Mouse (Mus musculus): ENCODE data around the gene Slc22a5. TPM values are rescaled to one million over a fixed set of nuclear protein-coding genes. Genes with fewer than 3 reads are reported as not detected.
"Not testable (repeated sequence)": the region's sequence is repeated elsewhere in the genome, so short reads cannot be mapped to it uniquely, and the experiment has no call there.

Slc22a5 gene
- polyA plus RNA-seq, 1 experiment from 2014 or later = 5.3 TPM

DNA sequence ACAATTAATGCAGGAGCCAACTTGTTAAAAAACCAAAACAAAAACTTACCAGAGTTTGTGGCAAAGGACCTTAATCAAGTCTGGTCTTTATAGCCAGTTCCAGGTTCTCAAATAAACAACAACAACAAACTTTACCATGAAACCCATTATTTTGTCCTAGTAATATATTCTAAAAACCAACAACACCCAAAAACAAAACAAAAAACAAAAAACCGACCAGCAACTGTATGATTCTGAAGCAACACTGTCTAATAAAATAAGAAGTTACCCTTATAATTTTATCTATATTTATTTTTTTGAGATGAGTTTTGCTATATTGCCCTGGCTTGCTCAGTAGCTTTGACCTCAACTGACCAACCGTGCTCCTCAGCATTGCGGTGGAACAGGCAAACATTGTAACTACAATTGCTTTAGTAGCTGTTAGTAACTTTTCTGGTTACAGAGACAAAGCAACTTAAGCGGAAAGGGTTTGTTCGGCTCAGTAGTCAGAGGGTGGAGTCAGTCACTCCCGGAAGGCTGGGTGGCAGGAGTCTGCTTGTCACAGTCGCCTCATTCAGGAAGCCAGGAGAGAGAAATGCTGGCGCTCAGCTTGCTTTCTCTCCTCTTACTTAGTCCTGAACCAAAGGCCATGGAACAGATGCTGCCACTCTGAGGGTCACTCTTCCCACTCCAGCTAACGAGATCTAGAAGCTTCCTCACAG is 1.4 kb upstream of the Slc22a5 start:
- DNase-seq (ENCODE audit: low spot score) = no peak
- 56% methylated on average over 9 of the region's 9 CpGs for WGBS

DNA sequence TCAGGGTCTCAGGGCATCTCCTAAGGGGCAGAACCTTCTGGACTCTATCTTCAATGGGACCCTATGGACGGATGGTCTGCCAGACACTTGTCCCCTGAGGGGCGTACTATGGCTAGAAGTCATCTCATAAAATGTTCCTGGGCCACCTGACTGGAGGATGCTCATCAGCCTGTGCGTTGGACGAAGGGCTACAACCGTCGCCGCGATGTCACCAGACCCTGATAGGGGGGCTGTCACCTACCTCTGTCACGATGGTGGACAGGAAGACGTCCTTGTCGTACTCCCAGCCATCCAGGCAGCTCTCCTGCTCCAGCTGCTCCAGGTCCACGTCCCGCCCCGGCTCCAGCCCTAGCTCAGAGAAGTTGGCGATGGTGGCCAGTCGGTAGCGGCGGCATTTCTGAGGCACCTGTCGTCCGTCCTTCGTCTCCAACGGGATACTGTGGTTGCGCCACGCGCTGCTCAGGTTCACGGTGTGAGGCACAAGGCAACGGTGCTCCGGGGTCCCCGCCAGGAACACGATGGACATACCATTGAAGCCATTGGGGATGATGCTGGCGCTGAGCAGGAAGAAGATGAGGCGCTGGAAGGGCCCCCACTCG is 455 bp downstream of the Slc22a5 start:
- DNase-seq (ENCODE audit: low spot score) (no peak), ATAC-seq (ENCODE audit: insufficient number of reproducible peaks, low FRiP score, low TSS enrichment, low read depth) (peak; percentile 24)
- no peaks in the 10 kb centered on the region for H3K27me3 ChIP-seq (ENCODE audit: control insufficient read depth, insufficient read depth, low read length)
- H3K4me2 ChIP-seq (ENCODE audit: low read depth, severe bottlenecking) = peak overlapping the region; percentile 90
- H3K9ac ChIP-seq (ENCODE audit: low read length) = peak overlapping the region; percentile 62
- H3K4me3 ChIP-seq (ENCODE audit: low read depth, low read length) = peak overlapping the region; percentile 54
- no peaks in the 10 kb centered on the region for H3K9me3 ChIP-seq (ENCODE audit: control insufficient read depth, low read length)
- H3K4me1 ChIP-seq (ENCODE audit: control insufficient read depth, insufficient read depth, low read length) = no peaks in the 10 kb centered on the region; the same call in 1 of the 2 replicates
- 3% methylated on average over 33 of the region's 33 CpGs for WGBS
- H3K27ac ChIP-seq (replicated peaks; ENCODE audit: low read depth, low read length) = no peak overlapping the region
- H3K36me3 ChIP-seq (ENCODE audit: control insufficient read depth, insufficient read depth, low read length) = no peaks in the 10 kb centered on the region

More for the DNA sequence above, 1.4 kb upstream of the Slc22a5 start:
- no peak overlapping the region for H3K4me3 ChIP-seq (ENCODE audit: low read depth, low read length)
- no peak overlapping the region for H3K4me2 ChIP-seq (ENCODE audit: low read depth, severe bottlenecking)
- H3K9me3 ChIP-seq (ENCODE audit: control insufficient read depth, low read length) = no peaks in the 10 kb centered on the region
- no peaks in the 10 kb centered on the region for H3K36me3 ChIP-seq (ENCODE audit: control insufficient read depth, insufficient read depth, low read length)
- H3K9ac ChIP-seq (ENCODE audit: low read length) = no peak overlapping the region
- no peak overlapping the region for H3K27ac ChIP-seq (replicated peaks; ENCODE audit: low read depth, low read length)
- ATAC-seq (ENCODE audit: insufficient number of reproducible peaks, low FRiP score, low TSS enrichment, low read depth) = no peak
- no peaks in the 10 kb centered on the region for H3K27me3 ChIP-seq (ENCODE audit: control insufficient read depth, insufficient read depth, low read length)
- no peaks in the 10 kb centered on the region; the same call in 1 of the 2 replicates for H3K4me1 ChIP-seq (ENCODE audit: control insufficient read depth, insufficient read depth, low read length)

DNA sequence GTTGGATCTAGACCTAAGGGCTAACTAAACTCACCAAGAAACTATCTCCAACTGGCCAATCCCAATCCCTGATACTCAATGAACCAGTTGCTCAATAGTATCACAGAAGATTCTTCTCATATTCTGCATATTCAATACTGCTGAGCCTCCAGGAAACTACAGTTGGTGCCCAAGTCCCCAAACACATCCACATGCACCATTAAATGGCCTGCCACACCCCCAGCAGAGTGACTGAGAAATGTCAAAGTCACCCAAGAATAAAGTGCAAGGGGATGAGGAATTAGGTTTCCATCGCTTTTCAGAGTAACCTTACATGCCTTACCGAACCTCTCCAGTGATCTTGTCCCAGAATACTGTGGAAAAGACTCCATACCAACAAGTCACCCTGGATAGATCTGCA is 1.2 kb downstream of the Slc22a5 start:
- no peak overlapping the region for H3K4me3 ChIP-seq (ENCODE audit: low read depth, low read length)

GRCm38 (mm10) chr11:53889091-53889645 is 2.3 kb downstream of the Slc22a5 start:
- Histone ChIP-seq H3K27me3 (ENCODE audit: control insufficient read depth, insufficient read depth, low read length) (no peaks in the 10 kb centered on the region), H3K4me3 (ENCODE audit: low read depth, low read length) (no peak overlapping the region)

More for the DNA sequence above, 1.2 kb downstream of the Slc22a5 start:
- Histone ChIP-seq H3K4me2 (ENCODE audit: low read depth, severe bottlenecking) (no peak overlapping the region; the same call in 1 of the 2 replicates), H3K36me3 (ENCODE audit: control insufficient read depth, insufficient read depth, low read length) (no peaks in the 10 kb centered on the region), H3K9me3 (ENCODE audit: control insufficient read depth, low read length) (no peaks in the 10 kb centered on the region), H3K27ac (replicated peaks; ENCODE audit: low read depth, low read length) (no peak overlapping the region), H3K4me1 (ENCODE audit: control insufficient read depth, insufficient read depth, low read length) (no peaks in the 10 kb centered on the region; the same call in 1 of the 2 replicates), H3K9ac (ENCODE audit: low read length) (no peak overlapping the region), H3K27me3 (ENCODE audit: control insufficient read depth, insufficient read depth, low read length) (no peaks in the 10 kb centered on the region)
- ATAC-seq (ENCODE audit: insufficient number of reproducible peaks, low FRiP score, low TSS enrichment, low read depth) = no peak
- DNase-seq (ENCODE audit: low spot score) = no peak
- 87% methylated on average over 2 of the region's 2 CpGs for WGBS

GRCm38 (mm10) chr11:53888242-53888641 is 3.2 kb downstream of the Slc22a5 start:
- Histone ChIP-seq H3K4me2 (ENCODE audit: low read depth, severe bottlenecking) (no peak overlapping the region), H3K27me3 (ENCODE audit: control insufficient read depth, insufficient read depth, low read length) (no peaks in the 10 kb centered on the region), H3K4me3 (ENCODE audit: low read depth, low read length) (no peak overlapping the region), H3K9me3 (ENCODE audit: control insufficient read depth, low read length) (no peaks in the 10 kb centered on the region), H3K36me3 (ENCODE audit: control insufficient read depth, insufficient read depth, low read length) (no peaks in the 10 kb centered on the region), H3K9ac (ENCODE audit: low read length) (no peak overlapping the region), H3K4me1 (ENCODE audit: control insufficient read depth, insufficient read depth, low read length) (no peaks in the 10 kb centered on the region; the same call in 1 of the 2 replicates), H3K27ac (replicated peaks; ENCODE audit: low read depth, low read length) (no peak overlapping the region)
- ATAC-seq (ENCODE audit: insufficient number of reproducible peaks, low FRiP score, low TSS enrichment, low read depth) = no peak
- no peak for DNase-seq (ENCODE audit: low spot score)
- 82% methylated on average over 4 of the region's 4 CpGs for WGBS

More at GRCm38 (mm10) chr11:53889091-53889645, 2.3 kb downstream of the Slc22a5 start:
- no peaks in the 10 kb centered on the region for H3K36me3 ChIP-seq (ENCODE audit: control insufficient read depth, insufficient read depth, low read length)
- H3K4me1 ChIP-seq (ENCODE audit: control insufficient read depth, insufficient read depth, low read length) = no peaks in the 10 kb centered on the region; the same call in 1 of the 2 replicates
- H3K4me2 ChIP-seq (ENCODE audit: low read depth, severe bottlenecking) = no peak overlapping the region
- DNase-seq (ENCODE audit: low spot score) (no peak), ATAC-seq (ENCODE audit: insufficient number of reproducible peaks, low FRiP score, low TSS enrichment, low read depth) (no peak)
- no peak overlapping the region for H3K9ac ChIP-seq (ENCODE audit: low read length)
- 55% methylated on average over 4 of the region's 4 CpGs for WGBS
- H3K27ac ChIP-seq (replicated peaks; ENCODE audit: low read depth, low read length) = no peak overlapping the region
- H3K9me3 ChIP-seq (ENCODE audit: control insufficient read depth, low read length) = no peaks in the 10 kb centered on the region

DNA sequence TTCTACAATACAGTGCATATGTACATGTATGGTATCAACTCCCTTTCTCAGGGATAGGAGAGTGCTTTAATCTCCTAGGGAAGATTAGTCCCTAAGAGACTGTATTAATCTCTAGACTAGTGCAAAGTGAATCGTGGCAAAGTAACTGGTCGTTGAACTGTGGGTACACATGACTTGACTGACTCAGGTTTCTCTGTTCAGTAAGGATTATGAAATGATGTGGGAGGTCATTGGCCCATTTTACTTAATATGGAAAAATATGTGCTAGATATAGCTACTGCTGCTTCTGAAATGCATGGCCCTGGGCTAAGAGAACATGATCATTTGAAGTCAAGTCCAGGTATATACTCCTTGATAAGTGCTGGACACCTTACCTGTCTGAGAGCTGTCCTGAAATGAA is 8.2 kb downstream of the Slc22a5 start:
- H3K9me3 ChIP-seq (ENCODE audit: control insufficient read depth, low read length) = no peaks in the 10 kb centered on the region
- 93% methylated on average over 2 of the region's 2 CpGs for WGBS

GRCm38 (mm10) chr11:53878096-53878495 is 13.4 kb downstream of the Slc22a5 start:
- not testable (repeated sequence) for H3K4me3 ChIP-seq (ENCODE audit: low read depth, low read length); H3K27ac ChIP-seq (replicated peaks; ENCODE audit: low read depth, low read length); H3K4me2 ChIP-seq (ENCODE audit: low read depth, severe bottlenecking); H3K9ac ChIP-seq (ENCODE audit: low read length); H3K36me3 ChIP-seq (ENCODE audit: control insufficient read depth, insufficient read depth, low read length); H3K9me3 ChIP-seq (ENCODE audit: control insufficient read depth, low read length); ATAC-seq (ENCODE audit: insufficient number of reproducible peaks, low FRiP score, low TSS enrichment, low read depth); DNase-seq (ENCODE audit: low spot score); H3K4me1 ChIP-seq (ENCODE audit: control insufficient read depth, insufficient read depth, low read length); H3K27me3 ChIP-seq (ENCODE audit: control insufficient read depth, insufficient read depth, low read length)
- 80% methylated on average over 5 of the region's 5 CpGs for WGBS

More for the DNA sequence above, 8.2 kb downstream of the Slc22a5 start:
- DNase-seq (ENCODE audit: low spot score) (no peak), ATAC-seq (ENCODE audit: insufficient number of reproducible peaks, low FRiP score, low TSS enrichment, low read depth) (no peak)
- Histone ChIP-seq H3K27me3 (ENCODE audit: control insufficient read depth, insufficient read depth, low read length) (no peaks in the 10 kb centered on the region), H3K4me2 (ENCODE audit: low read depth, severe bottlenecking) (no peak overlapping the region), H3K4me1 (ENCODE audit: control insufficient read depth, insufficient read depth, low read length) (no peaks in the 10 kb centered on the region; the same call in 1 of the 2 replicates), H3K9ac (ENCODE audit: low read length) (no peak overlapping the region), H3K27ac (replicated peaks; ENCODE audit: low read depth, low read length) (no peak overlapping the region), H3K4me3 (ENCODE audit: low read depth, low read length) (no peak overlapping the region), H3K36me3 (ENCODE audit: control insufficient read depth, insufficient read depth, low read length) (no peaks in the 10 kb centered on the region)

GRCm38 (mm10) chr11:53876488-53876887 is 15.0 kb downstream of the Slc22a5 start:
- Histone ChIP-seq H3K9ac (ENCODE audit: low read length) (no peak overlapping the region), H3K4me1 (ENCODE audit: control insufficient read depth, insufficient read depth, low read length) (no peaks in the 10 kb centered on the region), H3K27me3 (ENCODE audit: control insufficient read depth, insufficient read depth, low read length) (no peaks in the 10 kb centered on the region), H3K27ac (replicated peaks; ENCODE audit: low read depth, low read length) (no peak overlapping the region), H3K4me2 (ENCODE audit: low read depth, severe bottlenecking) (no peak overlapping the region), H3K36me3 (ENCODE audit: control insufficient read depth, insufficient read depth, low read length) (no peaks in the 10 kb centered on the region), H3K4me3 (ENCODE audit: low read depth, low read length) (no peak overlapping the region), H3K9me3 (ENCODE audit: control insufficient read depth, low read length) (no peaks in the 10 kb centered on the region)
- DNase-seq (ENCODE audit: low spot score) (no peak), ATAC-seq (ENCODE audit: insufficient number of reproducible peaks, low FRiP score, low TSS enrichment, low read depth) (no peak)
- WGBS = 84% methylated on average over 4 of the region's 4 CpGs
